Mouse (Mus musculus) adrenal gland, postnatal 0 days (tissue): ENCODE data around the gene Sytl2. TPM values are rescaled to one million over a fixed set of nuclear protein-coding genes. Genes with fewer than 3 reads are reported as not detected.

Experiments used
- polyA plus RNA-seq: library from polyadenylated mRNA; unstranded; fragments of >200 nt; fragmentation: Nextera tagmentation; extraction: Ambion mirVana; gene quantifications from 2 replicates; pipeline ENCODE4 v1.2.1, GENCODE M21; 2015

The Sytl2 gene
- polyA plus RNA-seq = 2.9 TPM in 2 replicates

DNA sequence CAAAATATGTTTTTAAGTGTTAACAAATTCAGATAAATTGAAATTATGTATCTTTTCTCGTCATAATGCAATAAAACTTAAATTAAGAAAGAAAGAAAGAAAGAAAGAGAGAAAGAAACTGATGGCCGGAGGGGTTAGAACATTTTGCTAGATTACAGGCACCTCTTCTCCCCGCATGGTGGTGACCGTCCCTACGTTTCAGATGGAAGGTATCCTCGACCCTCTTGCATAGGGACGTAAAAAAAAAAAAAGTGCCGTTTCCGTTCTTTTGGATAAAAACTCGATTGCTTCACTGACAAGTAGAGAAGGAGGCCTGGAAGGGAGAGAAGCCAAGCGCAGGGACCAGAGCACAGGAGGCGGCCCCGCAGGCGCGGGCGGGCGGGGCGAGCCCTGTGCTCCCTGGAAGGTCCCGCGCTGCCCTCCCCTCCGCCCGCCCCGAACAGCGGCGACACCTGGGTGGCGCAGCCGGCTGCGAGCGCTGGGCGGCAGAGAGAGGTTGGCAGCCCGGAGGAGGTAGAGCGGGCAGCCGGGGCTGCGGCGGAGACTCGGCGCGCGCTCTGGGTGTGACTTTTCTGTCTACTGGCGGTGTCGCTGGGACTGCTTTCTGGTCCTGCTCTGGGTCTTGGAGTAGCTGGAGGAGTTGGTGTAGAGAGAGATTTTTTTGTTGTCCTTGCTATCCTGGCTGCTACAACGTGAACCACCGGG lies at the start of gene Sytl2:
Gene Sytl2 (plus strand): TSS at position 311 of the 705 bp plus-strand sequence.

GRCm38 (mm10) chr7:90265289-90265970 lies 36.6 kb upstream of the Sytl2 start, which contains the start of gene Ccdc83:
TSS of gene Ccdc83 (minus strand) at chr7:90265777.

DNA sequence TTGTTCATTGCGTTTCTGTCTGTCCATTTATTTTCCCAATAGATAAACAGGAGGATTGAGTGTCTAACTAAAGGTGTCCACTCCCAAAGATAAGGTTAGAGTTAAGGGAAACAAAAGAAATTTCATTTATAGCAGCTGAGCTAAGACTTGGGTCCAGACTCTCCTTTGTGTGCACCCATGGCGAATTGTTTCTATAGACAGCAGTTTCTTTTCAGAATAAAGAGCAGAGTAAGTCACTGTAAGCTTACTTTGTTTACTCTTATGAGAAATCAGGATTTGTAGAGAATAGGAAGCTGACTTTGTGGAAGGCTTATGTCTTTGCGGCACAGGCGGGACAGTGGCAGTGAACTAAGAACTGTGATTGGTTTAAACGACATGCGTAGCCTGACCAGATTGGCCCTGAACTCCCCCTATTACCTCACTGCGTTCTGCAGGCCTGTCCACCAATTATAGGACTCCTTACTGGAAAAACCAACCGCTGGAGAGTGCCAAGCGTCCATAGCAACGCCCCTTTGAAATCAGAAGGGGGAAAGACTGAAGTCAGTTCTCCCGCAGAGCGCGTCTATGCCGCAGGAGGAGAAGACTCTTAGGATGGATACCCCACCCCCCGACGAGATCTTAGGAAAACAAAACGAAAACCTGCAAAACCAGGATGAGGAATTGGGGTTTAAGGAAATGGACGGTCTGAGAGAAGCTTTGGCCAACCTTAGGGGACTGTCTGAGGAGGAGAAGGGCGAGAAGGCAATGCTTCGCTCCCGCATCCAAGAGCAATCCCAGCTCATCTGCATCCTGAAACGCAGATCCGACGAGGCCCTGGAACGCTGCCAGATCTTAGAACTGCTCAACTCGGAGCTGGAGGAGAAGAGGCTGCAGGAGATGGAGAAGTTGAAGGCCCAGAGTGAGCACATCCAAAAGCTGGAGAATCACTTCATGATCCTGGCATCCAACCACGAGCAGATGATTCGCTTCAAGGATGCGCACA lies 124.3 kb downstream of the Sytl2 start, which contains the start of gene Ccdc89:
Gene Ccdc89 (plus strand): TSS at position 558 of the 982 bp plus-strand sequence.

GRCm38 (mm10) chr7:90442518-90443080 lies 140.5 kb downstream of the Sytl2 start, which contains the start of gene Crebzf:
TSS of gene Crebzf (plus strand) at chr7:90442729.

DNA sequence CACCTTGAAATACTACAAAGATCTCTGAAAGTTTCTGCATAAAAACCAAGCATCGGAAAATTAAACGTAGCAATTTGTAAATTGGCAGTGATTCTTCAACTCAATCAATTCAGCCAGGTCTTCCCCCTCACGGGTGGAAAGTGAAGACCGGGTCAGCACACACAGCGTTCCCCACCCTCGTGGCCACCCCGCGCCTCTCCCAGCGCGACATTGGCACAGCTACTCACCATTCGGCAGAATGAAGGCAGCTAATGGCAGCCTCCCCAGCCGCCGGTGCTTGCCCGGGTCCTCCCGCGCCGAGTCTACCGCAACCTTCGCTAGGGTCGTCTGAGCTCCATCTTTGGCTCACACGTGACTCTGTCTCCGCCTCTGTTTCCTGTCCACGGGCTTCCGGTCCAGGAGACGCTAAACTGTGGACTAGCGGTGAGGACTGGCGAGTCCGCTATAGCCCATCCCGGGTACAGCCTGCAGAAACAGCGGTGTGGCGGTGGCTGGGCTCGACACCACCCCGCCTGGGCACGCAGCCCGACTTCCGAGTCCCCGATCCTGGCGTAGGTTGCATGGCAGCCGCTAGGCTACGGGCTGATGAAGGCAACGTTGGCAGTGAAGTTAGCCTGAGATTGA lies 154.9 kb downstream of the Sytl2 start, which contains the start of gene Tmem126a:
Gene Tmem126a (minus strand): TSS at position 385 of the 624 bp plus-strand sequence.

Other genes starting within 250 kb of the Sytl2 start
- 20.6 and 22.2 TPM in 2 replicates for gene Picalm, start 172.0 kb upstream of the Sytl2 start, polyA plus RNA-seq
- not detected in 2 replicates for gene Ccdc83, start 36.5 kb upstream of the Sytl2 start, polyA plus RNA-seq
- 0.83 and 1.8 TPM in 2 replicates for gene Ccdc89, start 124.3 kb downstream of the Sytl2 start, polyA plus RNA-seq
- 29.1 and 32.1 TPM in 2 replicates for gene Crebzf, start 140.5 kb downstream of the Sytl2 start, polyA plus RNA-seq
- gene Tmem126a, start 155.0 kb downstream of the Sytl2 start, polyA plus RNA-seq = 127 and 134 TPM in 2 replicates
- gene Tmem126b, start 173.7 kb downstream of the Sytl2 start, polyA plus RNA-seq = 38.4 and 55.4 TPM in 2 replicates
- 8.2 and 15.0 TPM in 2 replicates for gene Dlg2, start 174.4 kb downstream of the Sytl2 start, polyA plus RNA-seq